Mouse (Mus musculus): Measurements from ENCODE around the gene Anks1b. TPM values are rescaled to one million over a fixed set of nuclear protein-coding genes. Genes with fewer than 3 reads are reported as not detected.

Anks1b gene
- total RNA-seq, 2 experiments from 2014 or later: 462 to 539 TPM

DNA sequence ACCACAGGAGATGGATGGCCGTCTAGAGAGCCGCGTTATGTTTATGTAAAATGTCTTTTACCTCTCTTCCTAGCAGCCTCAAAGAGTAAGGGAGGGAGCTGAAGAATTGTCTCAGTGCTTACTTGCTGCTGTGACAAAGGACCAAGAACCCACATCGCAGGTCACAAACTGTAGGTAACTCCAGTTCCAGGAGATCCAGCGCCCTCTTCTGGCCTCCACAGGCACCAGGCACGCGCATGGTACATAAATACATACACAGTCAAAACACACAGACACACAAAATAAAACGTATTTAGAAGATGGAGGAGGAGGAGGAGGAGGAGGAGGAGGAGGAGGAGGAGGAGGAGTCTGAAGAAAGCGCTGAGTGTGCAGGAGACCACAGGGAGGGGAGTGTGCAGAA, 845.4 kb downstream of the Anks1b start:
- no peak for DNase-seq (ENCODE audit: low spot score in 2 of 2)

DNA sequence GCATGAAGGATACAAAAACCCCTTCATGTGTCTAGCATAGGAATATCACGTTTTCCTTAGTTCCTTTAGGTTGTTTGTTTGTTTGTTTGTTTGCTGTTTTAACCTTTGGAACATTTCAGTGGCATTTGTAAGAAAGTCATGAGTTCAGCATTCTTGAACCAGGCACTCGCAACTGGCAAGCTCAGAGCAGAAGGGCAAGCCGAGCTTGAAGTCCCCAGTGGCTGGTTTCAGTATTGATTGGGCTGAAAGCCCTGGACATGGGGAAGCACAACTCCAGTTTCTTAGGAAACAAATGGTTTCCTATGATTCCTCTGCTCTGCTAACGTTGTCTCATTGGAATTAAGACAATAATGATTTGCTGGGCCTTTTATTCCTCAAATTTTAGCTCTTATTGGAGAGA, 846.7 kb downstream of the Anks1b start:
- no peak for DNase-seq (ENCODE audit: low spot score in 2 of 2)

DNA sequence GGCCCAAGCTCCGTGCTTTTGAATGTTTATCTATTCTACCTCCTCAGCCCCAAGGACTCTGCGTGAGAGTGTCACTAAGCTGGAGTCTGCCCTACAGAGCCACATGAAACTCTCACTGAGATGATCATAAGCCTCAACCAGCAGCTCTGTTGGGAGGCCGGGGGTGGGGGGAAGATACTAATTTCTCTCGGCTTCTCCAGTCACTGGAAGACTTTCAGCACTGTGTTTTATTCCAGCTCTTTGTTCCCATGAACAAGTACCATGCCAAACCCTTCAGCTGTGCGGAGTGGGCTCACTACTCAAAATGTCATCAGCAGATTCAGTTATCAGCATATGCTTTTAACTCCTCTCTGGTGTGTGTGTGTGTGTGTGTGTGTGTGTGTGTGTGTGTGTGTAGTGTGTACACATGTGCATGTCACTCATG, 849.8 kb downstream of the Anks1b start:
- DNase-seq (ENCODE audit: low spot score in 2 of 2): peak; percentile 72 to 88

DNA sequence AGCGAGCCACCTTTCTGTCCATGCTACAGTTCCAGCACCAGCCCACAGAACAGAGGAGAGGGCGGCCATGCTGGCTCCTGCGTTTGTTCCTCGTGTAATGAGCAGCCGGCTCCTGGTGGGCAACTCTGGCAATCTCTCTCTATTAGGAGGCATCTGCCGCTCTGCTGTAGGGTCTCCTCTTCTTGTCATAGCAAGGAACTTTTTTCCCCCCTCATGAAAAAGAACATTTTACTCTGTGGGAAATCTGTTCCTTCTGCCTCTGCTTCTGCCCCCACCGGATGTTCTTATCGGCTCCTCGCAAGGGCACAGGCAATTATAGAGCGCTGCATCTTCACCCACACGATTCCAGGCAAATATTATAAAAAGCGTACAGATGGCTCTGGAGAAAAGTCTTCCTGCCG, 850.6 kb downstream of the Anks1b start:
- peak; percentile 63 to 78 for DNase-seq (ENCODE audit: low spot score in 2 of 2)

DNA sequence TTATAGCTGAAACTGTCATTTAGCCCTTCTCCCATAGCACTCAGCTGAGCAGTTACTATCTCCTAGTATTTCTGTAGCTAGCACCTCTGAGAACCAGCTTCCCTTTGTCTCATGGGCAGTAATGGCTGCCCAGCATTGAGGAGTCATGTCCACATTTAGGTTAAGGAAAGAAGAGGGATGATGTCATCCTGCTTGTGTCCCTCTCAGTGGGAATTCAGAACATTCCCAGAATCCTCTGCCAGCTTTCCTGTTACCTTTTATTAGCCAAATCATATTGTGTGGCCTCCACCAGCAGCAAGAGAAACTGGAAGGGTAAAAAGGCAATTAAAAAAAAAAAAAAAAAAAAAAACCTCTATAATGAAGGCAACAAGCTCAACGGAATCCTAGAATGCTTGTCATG, 851.6 kb downstream of the Anks1b start:
- DNase-seq (ENCODE audit: low spot score in 2 of 2): no peak

DNA sequence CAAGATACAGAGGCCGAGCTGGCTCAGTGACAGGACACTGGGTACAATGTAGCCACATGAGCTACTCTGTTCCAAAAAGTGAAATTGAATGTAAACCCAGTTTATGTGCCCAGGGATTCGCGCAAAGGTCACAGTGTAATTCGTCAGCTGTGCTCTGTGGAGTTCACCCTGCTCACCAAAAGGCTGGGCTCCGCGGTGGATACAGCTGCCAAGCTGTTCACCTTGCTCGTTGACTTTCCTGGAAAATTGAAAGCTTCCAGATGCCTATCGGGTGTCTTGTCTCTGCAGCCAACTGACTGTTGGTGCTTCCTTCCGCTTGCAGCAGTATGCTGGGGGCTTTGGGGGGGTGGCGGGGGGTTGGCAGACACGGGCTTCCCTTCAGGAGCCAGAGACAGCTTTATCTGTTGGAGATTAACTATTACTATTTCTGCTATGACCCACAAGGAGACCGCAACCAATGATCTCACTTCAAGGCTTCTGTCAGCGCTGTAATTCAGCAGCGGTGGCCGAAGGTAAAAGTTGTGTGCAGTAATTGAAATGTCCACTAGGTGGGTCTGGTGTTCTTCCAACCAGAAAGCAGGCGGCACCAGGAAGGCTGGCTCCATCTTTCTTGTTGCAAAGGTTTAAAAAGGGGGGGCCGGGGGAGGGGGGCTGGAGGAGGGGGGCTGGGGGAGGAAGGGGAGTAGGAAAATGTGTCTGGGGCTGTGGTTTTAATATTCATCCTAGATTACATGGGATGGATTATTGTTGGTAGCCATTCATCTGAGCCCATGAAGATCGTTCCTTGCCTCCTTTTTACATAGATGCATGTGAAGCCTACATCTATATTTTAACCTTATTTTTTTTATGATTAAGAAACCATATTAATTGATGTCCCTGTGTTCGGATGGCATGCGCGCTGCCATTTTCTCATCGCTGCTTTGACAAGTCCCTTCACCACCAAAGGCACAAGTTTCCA, 855.4 kb downstream of the Anks1b start:
- peak; percentile 80 to 90 for DNase-seq (ENCODE audit: low spot score in 2 of 2)

DNA sequence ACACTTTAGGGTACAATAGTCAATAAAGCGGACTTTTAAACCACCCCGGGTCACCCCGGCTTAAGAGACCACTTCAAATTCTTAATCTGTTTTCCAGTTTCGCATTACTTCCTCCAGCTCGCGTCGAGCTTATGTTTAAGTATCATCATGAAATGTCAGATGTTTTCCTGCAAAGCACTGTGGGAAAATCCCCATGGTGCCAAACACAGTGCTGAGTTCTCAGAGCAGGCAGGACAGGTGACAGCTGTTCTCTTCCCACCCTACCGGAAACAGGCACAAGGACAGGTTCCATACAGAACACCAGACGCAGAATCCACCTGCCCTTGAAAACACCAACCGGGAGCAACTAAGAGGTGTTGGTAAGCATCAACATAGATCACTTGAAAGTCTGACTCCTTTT, 856.2 kb downstream of the Anks1b start:
- DNase-seq (ENCODE audit: low spot score in 2 of 2): no peak

DNA sequence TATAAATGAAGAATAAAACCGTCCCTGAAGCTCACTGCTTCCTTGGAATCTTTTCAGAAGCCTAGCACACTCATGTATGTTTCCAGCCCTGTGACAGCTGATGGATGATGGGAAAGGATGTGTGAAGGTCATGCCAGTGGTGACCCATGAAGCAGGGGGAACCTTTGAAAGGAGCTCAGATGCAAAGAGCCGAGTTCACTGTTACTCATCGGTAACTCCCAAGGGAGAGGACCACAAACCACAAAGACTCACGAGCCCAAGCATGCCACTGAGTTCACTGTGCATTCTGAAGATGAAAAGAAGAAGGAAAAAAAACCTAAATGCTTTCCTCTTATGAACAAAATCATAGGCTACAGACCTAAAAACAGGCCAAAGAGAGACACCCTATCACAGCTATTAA, 859.5 kb downstream of the Anks1b start:
- no peak for DNase-seq (ENCODE audit: low spot score in 2 of 2)

DNA sequence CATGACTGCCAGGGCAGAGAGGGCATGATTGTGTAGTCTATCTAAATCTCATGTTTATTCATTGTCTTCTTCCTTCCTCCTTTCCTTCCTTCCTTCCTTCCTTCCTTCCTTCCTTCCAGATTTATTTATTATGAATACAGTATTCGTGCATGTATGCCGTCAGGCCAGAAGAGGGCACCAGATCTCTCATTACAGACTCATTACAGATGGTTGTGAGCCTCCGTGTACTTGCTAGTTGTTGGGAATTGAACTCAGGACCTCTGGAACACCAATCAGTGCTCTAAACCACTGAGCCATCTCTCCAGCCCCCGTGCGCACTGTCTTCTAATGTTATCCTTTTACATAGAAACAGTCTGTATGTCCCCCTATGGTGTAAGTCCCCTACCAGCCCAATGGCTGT, 860.3 kb downstream of the Anks1b start:
- peak in 1 of 2 experiments; percentile 40 for DNase-seq (ENCODE audit: low spot score in 2 of 2)

DNA sequence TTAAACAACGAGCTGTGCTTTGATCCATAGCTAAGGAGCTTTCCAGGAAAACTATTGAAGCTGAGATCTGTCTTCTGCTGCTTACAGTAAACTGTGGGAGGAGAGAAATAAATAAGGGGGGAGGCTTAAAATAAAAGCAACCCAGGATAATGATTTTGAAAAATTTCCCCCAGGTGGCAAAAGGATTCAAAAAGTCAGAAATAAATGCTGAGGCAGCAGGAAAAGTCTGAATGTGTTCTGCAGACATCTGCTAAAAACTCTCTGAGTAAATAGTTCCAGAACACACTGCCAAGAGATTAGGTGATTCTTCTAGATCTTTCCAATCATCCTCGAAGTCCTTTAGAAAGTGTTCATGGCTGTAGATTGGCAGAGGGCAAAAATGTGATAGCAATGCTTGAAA, 865.2 kb downstream of the Anks1b start:
- DNase-seq (ENCODE audit: low spot score in 2 of 2): no peak

DNA sequence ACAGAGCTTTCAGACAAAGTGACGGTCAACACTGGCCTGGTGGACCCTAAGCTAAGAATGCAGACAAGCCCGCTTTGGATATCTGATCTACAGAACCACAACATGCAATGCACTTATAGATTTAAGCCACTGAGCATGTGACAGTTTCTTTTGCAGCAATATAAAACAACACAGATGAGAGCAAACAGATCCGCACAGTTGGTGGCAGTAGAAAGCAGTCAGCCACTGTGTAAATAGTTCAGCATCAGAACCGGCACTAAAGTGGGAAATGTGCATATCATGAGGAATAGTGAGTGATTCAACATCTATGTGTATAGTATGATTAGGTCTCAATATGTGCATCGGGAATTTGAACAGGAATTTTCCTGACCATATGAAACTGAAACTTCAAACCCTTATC, 867.6 kb downstream of the Anks1b start:
- DNase-seq (ENCODE audit: low spot score in 2 of 2): peak in 1 of 2 experiments; percentile 39

DNA sequence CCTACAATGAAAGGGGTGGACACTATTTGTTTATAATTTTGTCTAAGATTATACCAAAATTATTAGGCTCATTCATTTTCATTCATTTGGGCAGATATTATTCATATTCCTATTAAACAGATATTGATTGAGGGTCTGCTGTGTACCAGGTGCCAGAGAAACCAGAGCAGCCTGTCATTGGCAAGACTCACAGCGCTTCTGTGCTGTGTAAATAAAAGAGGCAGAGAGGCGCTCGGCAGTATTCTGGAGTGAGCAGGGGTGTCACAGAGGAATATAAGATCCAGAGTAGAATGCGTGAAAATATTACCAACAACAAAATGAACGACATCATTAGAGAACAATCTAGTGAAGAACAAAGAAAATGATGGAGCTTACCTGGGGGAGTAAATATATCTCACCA, 878.6 kb downstream of the Anks1b start:
- DNase-seq (ENCODE audit: low spot score in 2 of 2): peak in 1 of 2 experiments; percentile 56

DNA sequence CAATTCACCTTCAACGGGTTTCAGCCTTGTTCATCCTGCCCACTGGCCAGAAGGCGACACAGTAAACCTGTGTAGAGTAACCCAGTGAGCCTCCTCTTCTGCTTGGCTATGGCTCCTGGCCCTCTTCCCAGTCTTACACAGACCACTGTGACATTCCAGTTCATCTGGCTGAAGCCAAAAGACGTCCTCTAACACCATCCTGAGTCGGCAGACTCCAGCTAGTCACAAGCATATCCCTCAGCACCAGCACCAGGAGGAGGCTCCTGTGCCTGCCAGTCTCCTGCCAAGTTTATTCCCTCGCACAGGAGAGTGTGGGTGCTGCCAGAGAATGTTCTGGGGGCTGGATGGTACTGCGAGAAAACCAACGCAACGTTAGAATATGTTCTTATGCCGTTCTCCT, 879.8 kb downstream of the Anks1b start:
- peak in 1 of 2 experiments; percentile 71 for DNase-seq (ENCODE audit: low spot score in 2 of 2)

DNA sequence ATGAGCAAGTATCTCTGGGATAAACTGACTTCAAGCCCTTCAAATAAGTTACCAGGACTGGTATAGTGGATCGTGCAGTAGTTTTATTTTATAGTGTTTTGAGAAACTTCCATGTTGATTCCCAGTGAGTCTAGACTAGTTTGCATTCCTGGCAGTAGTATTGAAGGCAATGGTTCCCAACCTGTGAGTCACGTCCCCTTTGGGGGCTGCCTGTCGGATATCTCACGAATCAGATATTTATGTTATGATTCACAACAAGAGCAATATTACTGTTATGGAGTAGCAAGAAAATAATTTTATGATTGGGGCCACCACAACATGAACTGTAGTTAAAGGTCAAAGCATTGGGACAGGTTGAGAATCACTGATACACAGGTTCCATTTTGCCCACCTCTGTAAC, 884.5 kb downstream of the Anks1b start:
- no peak for DNase-seq (ENCODE audit: low spot score in 2 of 2)

DNA sequence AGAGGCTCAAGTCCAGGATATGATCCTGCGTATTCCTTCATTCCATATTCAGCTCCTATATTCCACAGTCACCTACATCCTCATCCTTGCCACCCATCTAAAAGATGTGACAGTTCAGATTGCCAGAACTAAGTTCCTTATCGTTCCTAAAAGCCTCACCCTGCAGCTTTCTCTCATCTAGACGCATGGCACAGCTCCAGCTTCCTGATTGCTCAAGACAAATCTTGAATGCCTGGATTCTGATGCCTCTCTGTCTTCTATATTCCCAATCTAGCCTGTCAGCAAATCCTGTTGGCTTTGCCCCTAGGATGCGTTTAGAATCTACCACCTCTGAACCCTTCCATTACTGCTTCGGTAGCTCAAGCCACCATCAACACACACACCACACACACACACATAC, 886.6 kb downstream of the Anks1b start:
- DNase-seq (ENCODE audit: low spot score in 2 of 2): peak in 1 of 2 experiments; percentile 39

DNA sequence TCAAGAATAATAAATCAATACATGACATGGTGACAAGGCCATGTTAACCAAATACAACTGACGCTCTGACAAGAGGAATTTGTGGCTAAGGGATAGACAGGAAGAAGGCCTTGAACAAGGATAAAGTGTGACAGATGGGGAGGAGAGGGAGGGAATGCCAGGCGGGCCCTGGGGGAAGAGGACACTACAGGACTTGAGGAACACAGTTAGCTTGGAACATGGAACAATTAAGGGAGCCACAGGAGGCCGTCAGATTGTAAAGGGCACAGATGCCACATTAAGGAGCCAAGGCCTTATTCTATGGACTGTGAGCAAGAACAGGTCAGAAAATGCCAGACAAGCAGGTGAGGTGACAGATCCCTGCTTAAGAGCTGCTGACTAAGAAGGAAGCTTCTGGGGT, 893.0 kb downstream of the Anks1b start:
- no peak for DNase-seq (ENCODE audit: low spot score in 2 of 2)

DNA sequence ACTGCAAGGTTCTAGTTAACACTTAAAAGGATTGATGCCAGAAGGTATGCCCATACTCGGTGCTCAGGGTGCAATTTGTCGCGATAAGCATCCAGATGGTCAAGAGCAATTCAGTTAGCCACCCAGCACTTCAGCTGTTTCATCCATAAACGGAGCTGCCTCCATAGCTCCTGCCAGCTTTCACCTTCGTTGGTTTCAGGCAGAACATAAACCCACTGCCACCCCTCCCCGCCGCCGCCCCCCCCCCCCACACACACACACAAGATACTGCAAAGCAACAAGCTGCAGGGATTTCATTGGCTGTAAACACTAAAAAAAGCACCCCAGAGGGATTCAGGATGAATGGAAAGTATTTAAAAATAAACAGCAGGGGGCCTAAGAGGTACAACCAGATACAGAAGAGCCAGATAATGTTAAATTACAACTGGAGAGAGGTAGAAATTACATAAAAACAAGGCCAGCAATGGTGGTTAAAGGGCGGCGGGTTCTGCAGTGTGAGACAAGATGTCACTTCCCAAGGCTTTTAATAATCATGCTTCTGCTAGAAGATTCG, 897.2 kb downstream of the Anks1b start:
- DNase-seq (ENCODE audit: low spot score in 2 of 2): no peak

DNA sequence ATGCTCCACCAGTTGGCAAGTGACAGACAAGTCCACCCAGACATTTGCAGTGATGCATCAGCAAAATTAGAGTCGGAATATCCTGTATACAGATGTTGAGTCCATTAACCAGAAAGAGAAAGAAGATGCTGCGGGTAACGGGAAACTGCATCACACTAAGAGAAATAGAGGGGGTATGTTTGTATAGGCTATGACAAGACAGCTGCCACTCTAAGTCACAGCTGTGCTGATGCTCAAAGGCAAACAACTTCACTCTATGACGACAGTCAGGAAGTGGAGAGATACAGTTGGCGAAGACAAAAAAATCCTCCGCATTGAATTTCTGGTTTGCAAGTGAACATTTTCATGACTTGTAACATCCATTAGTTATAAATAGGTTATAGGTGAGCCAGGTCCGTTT, 897.7 kb downstream of the Anks1b start:
- DNase-seq (ENCODE audit: low spot score in 2 of 2): no peak

DNA sequence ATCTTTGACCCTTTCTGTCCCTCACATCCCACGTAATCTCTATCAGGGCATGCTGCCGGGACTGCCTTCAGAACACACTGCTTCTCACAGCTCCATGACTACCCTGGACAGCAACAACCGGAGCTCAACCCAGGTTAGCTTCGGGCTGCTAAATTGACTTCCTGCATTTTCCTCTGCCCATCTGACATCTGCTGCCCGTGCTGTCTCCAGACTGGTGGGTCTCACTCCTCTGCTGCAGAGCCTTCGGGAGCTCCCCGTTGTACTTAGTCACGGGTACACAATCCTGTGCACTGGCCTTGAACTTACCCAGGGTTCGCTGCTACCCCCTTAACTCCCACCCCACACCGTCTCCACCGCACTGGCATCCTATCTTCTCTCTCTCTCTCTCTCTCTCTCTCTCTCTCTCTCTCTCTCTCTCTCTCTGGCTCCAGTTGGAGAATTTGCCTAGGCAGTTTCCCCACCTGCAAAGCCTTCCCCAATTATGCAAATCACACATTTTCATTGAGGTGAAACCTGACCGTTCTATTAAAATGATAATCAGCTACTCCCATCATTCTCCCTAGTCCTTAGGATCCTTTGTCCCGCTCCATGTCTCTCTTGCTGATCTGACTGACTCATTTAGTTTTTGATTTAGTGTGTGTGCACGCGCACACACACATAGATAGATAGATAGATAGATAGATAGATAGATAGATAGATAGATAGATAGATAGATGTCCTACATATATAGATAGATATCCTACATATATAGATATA, 898.3 kb downstream of the Anks1b start:
- no peak for DNase-seq (ENCODE audit: low spot score in 2 of 2)

DNA sequence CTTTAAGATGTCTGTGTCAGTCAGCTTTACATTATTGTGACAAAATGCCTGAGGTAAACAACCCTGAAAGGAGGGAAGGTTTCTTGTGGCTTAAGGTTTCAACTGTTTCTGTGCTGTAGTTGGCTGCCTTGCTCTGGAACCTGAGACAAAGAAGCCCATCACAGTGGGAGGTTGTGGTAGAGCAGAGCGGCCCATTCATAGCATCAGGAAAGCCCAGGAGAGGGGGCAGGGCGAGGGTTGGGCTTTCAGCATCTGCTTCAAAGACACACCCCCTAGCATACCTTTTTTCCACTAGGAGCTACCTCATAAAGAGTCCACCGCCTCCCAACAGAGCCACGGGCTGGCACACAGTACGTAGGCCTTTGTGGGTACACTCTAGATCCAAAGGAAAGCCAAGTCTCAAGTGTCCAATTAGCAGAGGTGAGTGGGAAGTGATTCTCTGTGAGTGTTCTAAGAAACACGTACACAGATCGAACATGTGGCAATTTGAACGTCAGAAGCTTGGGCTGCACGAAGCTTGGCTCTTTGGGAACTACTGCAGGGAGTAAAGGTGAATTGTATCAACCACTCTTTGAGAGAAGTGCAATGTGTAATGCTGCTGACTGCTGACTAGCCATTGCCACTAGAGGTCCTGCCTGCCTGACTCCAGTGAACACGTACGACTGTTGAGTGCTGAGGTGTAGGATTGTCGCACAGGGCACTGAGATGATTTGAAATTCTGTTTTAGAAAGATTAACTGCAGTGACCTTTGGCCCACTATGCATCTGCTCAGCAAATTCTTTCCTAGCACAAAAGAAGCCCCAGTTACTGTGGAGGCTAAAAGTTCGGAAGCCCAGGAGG, 906.5 kb downstream of the Anks1b start:
- DNase-seq (ENCODE audit: low spot score in 2 of 2): no peak
